Mouse (Mus musculus) left cerebral cortex, postnatal 14 days (tissue): Measurements from ENCODE around the gene Slc22a14. TPM values are rescaled to one million over a fixed set of nuclear protein-coding genes. Genes with fewer than 3 reads are reported as not detected.
"Not testable (repeated sequence)": the region's sequence is repeated elsewhere in the genome, so short reads cannot be mapped to it uniquely, and the experiment has no call there.

Source experiments
- DNase-seq, 2 experiments: peaks; one replicate each; pipeline ENCODE4 v3.0.0; 2021 to 2022; ENCODE audit warnings: low spot score in 2 of 2, mixed read lengths in 1 of 2
- intact Hi-C: fragments of 180-260 bp; cut with DNase I; formaldehyde crosslinking; loops from one replicate; pipeline ENCODE4 v1.15.1; 2025
- total RNA-seq, 2 experiments: library from RNA; stranded (reverse); gene quantifications; 2 replicates each; pipeline ENCODE4 v1.2.3; 2021

Gene Slc22a14
- total RNA-seq, 2 experiments from 2014 or later: not detected

DNA sequence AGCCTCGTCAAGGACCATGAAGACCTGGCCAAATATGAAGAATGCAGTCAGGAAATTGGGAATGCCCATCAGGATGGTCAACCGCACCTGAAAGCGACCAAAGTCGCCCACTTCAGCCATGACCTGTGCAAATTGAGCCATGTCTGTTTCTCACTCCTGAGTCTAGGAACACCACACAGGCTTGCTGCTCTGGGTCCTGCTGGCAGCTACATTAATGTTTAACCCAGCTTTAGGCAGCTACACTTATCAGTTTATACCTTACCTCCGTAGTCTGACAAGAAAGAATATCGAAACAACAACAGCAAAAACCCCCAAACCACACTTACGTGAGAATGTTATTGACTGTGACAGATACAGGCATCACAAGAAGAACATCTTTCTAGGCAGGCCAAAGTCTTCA, 133.8 kb downstream of the Slc22a14 start:
- intact Hi-C loops: no loop called here
- DNase-seq: no peak

DNA sequence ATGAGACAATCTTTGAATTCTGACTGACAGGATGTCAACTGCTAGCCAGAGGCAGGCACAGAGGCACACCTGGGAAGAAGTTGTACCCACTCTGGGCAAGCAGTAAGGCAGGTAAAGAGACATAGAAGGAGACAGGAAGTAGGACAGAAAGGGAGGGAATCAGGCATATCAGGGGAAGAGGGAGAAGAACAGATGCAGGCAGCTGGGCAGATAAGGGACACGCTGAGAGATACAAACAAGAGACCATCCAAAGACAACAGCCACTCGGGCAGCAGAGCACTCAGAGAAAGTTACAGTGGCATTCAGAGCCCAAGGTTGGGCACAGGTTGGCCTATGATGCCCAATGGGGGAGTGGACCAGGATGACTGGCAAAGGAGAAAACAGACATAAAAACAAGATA, 134.5 kb downstream of the Slc22a14 start:
- DNase-seq: no peak
- intact Hi-C loops: no loop called here

DNA sequence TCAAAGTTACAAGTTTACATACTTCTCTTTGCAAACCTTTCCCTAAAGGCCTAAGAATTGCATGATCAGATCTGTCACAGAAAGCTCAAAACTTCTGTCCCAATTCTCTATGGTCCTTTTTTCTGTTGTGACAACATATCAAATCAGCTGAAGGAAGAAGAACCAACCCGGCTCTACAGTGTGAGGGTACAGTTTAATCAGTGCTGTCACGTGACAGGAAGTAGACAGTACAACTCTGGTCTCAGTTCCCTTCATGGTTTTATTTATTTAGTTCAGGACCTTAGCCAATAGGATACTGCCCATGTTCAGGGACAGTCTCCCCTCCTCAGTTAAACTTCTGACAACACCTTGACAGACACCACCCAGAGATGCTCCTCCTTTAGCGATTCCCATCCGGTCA, 145.1 kb downstream of the Slc22a14 start:
- intact Hi-C loops: no loop called here
- DNase-seq: no peak

DNA sequence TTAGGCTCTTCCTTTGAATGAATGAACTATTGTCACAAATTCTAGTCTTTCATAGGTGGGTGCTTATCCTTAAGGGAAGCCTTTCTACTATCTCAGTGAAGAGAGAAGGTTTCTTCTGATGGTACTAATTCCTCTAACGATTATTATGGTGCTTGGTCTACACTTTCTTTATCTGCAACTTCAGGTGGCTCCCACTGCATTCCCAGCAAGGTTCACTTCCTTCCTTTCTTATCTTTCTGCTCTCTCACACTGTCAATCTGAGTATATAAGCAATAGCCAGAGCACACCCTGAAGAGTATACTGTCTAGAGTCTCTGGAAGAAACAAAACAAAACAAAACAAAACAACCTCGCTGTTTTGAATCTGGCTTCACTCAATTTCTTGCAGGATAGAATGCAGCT, 145.7 kb downstream of the Slc22a14 start:
- intact Hi-C loops: no loop called here
- no peak for DNase-seq

DNA sequence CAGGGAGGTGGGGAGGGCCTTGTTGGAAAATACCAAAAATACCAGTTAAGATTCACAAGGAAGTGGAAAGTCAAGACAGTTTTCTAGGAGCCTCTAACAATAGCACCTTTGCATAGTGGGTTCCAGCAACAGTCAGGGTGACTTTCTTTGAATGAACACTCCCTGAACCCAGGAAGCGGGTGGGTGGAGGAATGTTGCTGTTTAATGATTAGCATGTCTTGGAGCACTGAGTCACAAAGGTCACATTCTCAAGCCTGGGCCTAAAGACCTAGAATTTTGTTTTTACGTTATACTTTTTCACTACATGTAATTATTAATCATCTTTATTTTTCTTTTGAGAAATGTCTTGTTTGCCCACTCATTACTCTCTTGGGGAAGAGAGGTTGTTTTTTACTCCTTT, 150.0 kb downstream of the Slc22a14 start:
- DNase-seq, intact Hi-C loops: not testable (repeated sequence)

DNA sequence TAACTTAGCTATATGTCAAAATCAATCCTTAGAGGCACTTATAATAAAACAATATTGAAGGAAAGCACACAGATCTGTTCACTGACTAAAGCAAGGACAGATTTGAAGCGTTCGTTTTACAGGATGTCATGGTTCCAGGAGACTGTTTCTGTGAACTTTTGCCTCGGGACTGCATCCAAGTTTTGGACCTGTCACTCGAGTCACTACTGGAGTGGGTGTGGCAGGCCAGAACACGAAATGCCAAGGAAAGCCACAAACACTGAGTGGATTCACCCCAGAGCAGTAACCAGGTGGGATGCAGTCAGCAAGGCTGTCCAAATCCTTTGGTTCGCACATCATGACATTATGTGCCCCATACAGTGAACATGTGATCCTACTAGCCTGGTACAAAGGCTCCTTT, 150.8 kb downstream of the Slc22a14 start:
- no peak for DNase-seq
- intact Hi-C loops: no loop called here

DNA sequence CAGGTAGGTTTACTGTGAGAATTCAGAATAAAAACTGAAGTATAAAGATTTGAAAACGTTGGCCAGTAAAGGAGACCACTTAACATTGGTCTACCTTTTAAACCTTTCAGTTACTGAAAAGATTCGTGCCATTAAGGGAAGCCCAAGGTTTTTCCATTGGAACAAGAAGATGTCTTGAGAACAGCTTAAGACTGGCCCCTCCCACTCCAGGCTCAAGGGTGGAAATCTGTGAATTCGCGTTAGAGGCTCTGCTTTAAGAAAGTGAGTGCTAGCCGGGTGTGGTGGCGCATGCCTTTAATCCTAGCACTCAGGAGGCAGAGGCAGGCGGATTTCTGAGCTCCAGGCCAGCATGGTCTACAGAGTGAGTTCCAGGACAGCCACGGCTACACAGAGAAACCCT, 152.4 kb downstream of the Slc22a14 start:
- DNase-seq: no peak
- intact Hi-C loops: no loop called here

DNA sequence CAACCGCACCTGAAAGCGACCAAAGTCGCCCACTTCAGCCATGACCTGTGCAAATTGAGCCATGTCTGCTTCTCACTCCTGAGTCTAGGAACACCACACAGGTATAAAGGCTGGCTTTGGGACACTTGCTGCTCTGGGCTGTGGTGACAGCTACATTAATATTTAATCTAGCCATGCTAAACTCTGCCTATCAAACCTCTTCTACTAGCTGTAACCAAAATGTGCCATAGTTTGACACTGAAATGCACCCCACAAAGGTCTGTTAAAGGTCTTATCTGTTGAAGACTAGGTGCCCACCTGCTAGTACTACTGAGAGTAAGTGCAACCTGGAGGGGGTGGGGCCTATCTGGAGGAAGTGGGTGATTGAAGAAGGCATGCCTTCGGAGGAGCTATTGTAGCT, 156.4 kb downstream of the Slc22a14 start, which contains the start of gene Slc22a13:
Slc22a13 (minus strand) TSS at position 101 of the 400 bp plus-strand sequence.
- intact Hi-C loops: no loop called here
- no peak for DNase-seq

DNA sequence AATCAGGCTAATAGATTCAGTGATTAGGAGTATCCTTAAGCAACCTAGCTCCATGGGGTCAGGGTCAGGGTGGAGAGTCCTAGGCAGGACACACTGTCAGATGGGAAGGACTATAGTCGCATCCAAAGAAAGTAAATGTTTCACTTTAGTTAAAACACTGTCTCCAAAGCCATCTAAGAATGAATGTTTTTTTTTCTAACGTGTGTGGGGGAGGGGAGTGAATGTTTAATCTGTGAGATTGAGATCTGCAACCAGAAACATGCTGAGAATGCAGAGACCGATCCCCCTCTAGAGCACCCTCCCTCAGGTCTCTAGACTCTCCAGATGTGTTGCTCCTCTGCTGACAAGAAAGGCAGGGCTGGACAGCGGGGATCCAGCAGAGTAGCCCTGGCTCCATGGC, 158.2 kb downstream of the Slc22a14 start:
- no peak for DNase-seq
- intact Hi-C loops: no loop called here

DNA sequence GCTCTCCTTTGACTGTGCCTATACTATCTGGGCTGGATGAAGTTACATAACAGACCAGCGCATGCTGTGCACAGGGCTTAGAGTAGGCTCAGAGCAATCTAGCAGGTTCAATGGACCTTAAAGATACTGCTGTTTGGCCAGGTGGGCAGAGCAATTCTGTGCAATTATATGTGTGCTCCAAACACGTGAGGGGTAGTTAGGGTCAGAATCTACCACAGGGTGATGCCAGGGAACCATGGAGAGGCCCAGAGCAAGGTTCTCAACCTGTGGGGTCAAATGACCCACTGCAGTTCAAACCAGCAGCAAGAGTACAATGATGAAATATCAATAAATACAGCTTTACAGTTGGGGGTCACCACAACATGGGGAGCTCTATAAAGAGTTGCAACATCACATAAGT, 158.7 kb downstream of the Slc22a14 start:
- DNase-seq: no peak
- intact Hi-C loops: no loop called here

DNA sequence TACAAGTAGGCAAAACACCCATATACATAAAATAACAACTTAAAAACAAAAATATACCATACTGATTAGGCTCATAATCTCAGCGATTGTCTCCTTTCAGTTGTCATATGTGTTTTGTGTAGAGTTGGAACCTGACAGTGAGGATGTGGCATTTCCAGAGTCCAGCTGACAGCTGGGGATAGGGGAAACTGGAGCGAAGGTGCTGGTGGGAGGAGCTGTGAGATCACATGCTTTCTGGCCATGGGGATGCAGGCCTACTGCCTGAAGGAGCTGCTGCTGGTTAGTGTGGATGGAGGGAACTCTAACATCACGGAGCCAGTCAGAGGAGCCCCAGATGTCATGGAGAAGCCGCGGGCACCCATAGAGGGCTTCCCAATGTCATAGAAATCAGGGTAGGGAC, 159.6 kb downstream of the Slc22a14 start:
- no peak for DNase-seq
- intact Hi-C loops: no loop called here

DNA sequence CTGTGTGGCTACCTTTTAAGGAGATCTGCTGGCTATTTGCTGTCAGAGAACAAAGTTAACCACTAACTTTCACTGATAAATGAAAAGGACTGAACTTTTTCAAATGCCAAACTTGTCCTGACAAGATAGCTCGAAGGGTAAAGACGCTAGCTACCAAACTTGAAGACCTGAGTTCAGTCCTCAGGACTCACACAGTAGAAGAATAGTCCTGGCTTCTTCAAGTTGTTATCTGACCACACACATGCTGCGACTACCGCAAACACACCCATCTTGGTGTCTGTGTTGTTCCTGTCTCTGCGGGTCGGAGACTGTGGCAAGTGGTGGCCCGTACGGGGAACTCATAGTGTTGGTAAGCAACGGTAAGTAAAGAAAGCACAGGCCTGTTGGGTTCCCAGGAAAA, 161.7 kb downstream of the Slc22a14 start:
- intact Hi-C loops: no loop called here
- DNase-seq: no peak

DNA sequence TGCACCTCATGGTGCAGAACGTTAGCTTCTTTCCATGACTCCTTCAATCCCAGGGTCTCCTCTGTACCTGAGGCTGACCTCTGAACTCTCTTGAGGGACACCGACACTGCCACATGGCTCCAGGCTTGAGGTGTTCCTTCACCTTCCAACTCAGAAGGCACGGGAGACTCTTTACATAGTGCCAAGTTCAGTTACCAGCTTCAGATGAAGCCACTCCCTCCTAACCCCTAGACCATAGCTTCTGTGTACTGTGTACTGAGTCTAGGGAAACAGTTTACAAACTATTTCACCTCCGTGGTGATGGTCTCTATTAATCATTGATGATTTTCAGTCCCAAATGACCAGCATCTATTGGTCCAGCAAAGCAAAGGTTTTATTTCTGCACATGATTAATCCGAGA, 163.7 kb downstream of the Slc22a14 start:
- intact Hi-C loops: no loop called here

DNA sequence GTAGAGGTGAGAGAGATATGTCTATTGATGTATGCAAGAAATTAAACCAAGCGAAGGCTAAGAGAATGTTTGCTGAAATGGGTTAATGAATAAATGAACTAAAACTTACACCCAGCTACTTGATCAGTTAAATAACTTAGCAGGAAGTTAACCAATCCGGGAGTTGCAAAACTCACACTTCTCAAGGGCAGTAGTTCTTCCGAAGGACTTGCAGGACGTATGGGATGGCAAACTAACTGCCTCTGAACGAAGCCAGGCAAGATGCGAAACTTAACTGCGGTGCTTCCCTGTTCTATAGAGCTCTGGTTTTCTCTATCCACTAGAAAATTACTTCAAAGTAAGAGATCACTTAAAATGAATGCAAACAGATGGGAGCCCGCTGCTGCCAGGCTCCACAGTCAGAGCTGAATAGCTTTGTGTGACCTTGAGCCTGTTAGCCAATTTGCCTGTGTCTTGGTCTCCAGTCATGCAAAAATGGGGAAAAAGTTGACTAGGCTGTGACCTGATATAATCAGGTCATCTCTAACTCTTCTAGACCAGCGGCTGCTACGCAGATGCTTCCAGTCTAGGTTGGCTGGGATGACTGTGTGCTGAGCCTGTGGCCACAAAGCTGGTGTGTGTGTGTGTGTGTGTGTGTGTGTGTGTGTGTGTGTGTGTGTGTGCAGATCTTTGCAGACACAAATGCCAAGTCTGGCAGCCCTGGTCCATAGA, 166.0 kb downstream of the Slc22a14 start:
- intact Hi-C loops: no loop called here

More for the DNA sequence above, 163.7 kb downstream of the Slc22a14 start:
- no peak for DNase-seq

DNA sequence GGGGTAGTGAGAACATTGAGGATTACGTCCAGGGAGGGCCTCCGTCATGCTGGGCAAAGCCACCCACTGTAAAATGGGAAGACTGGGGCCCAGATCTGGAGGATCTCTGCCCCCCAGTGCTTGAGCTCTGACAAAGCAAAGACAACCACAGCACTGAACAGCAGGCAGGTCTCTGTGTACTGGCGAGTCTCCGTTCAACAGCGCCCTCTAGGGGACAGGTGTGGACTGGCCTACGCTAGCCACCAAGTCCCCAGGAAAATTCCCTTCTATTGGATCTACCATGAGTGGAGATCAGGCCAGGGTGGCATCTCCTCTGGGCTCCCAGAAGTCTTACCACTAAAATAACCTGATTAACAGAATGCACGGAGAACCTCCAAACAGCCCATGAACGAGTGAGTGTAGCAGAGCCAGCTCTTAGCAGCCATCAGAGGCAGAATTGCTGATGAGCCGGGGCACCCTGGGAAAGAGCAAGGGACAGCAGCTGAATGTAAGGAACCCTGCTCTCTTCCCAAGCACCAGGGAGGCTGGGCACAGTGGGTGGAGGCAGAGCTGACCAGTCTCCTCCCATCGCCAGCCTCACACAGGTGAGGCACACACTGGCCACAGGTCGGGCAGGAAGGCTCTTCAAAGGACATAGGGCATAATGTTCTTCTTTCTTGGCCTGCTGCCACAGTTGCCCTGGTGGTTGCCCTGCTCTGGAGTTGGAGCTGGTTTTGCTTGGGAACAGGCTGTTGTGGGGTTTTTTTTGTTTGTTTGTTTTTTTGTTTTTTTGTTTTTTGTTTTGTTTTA, 173.0 kb downstream of the Slc22a14 start:
- peak in 1 of 2 experiments; percentile 16 for DNase-seq
- intact Hi-C loops: no loop called here

More for the DNA sequence above, 166.0 kb downstream of the Slc22a14 start:
- no peak for DNase-seq

DNA sequence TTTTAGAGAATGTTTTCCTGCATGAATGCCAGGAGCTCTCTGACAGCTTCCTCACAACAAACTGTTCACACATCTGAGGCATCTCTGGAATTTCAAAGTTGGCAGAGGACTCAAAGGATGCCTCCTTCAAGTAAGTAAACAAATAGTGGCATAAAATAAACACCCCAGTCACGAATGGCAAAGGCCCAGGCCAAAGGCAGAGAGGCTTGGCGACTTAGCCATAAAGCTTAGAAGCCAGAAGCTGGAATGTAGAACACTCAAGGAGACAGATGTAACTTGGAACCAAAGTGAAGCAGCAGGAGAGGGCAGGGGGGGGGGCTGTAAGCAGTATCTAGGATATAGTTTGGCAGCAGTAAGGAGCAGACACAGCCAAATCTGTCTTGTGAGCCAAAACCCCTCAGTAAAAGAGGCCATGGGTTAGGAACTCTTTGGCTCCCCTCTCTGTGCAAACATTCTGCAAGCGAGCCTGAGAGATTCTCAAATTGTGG, 184.1 kb downstream of the Slc22a14 start:
- DNase-seq: peak in 1 of 2 experiments; percentile 43
- intact Hi-C loops: no loop called here

DNA sequence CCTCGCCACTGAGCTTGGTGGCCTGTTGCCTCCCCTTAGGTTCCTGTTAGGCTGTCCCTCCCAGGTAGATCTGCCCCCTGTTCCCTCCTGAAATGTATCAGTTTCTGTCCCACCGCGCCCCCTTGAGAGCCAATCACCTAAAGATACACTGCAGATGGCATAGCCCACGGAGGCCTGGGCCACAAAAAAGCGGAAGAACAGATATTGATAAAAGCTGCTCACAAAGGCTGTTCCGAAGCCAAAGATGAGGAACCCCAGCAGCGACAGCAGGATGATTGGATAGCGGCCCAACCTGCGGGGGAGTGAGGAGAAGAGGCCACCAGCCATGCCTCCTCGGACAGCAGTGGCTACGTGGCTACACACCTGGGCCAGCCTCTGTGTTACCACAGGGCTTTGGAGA, 186.1 kb downstream of the Slc22a14 start:
- intact Hi-C loops: no loop called here
- no peak for DNase-seq

DNA sequence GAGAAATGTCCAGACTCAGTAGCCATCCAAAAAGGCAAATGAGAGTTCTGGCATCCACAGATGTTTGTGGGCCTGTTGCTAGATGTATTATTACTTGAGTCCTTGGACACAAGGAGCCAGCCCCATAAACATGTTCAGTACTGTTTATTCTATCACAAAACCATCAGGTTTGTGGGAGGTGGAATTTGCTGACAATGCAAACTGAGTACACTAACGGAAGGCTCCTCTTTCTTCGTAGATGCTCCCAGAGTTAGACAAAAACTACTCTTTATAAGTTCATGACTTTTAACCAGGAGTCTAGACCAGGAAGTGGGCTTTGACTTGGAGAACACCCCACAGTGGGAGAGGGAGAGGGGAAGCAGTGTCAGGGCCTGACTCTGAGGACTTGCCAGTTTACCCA, 197.7 kb downstream of the Slc22a14 start:
- intact Hi-C loops: no loop called here
- no peak for DNase-seq

DNA sequence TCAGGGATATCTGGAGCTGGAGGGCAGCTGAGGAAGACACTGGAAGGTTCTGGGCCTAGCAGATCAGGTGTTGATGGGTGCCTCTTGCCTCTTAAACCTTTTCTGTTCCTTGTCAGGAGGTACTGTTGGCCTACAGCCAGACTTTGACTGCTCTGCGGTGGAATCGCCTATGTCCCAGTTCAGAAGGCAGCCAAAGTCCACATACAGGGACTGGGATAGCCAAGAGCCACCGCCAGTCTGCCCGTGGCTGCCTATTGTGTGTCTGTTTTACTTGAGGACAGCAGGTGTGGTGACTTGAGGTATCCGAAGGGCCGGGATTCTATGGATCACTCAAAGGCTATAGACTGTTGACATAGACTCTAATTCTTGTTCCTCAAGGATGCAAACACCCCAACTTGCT, 199.8 kb downstream of the Slc22a14 start:
- intact Hi-C loops: no loop called here
- DNase-seq: no peak

DNA sequence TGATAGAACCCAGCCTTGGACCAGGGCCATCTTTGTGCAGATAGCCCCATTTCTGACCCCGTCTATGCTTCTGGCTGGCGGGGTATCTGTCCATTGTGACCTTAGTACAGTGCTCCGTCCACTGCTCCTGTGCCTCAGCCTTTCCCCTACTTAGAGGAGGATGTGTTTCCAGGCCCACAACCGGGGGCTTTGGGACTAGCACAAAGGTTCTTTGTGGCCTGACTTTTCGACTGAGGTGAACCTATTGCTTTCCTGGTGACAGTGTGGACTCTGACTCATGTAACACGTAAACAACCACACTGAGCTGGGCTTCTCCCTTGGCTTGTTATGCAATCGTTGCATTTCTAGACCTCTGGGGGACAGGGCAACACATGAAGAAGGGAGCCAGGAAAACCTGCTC, 200.6 kb downstream of the Slc22a14 start:
- intact Hi-C loops: no loop called here
- DNase-seq: no peak

DNA sequence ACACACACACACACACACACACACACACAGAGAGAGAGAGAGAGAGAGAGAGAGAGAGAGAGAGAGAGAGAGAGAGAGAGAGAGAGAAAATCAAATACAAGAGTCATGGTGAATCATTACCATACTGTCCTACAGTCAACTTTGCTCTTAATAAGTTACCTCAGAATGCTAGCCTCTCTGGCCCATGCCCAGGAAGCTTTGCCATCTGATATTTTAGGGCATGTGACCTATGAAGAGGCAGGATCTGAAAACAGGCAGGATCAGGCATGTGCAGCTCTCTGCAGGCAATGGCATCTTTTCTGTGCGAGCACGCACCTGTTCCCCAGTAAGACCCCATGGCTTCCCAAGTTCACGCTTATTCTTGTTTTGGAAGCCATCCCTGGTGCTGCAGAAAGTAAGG, 204.7 kb downstream of the Slc22a14 start:
- DNase-seq: no peak
- intact Hi-C loops: no loop called here
